Mouse (Mus musculus) monocyte, adult 59 days (primary cell): ENCODE results near the gene Vmn2r115. TPM values are rescaled to one million over a fixed set of nuclear protein-coding genes. Genes with fewer than 3 reads are reported as not detected.

Source experiments
- total RNA-seq, 2 experiments: library from RNA; stranded (reverse); gene quantifications; one replicate each; pipeline ENCODE4 v1.2.4; 2023

Gene Vmn2r115
- total RNA-seq, result not detected

GRCm38 (mm10) chr17:23343441-23343840 is at the start of gene Vmn2r115:
Vmn2r115 (plus strand) TSS chr17:23343741.

GRCm38 (mm10) chr17:23312437-23312836 is 31.1 kb upstream of the Vmn2r115 start, which contains the start of gene Vmn2r114:
Vmn2r114 (minus strand) TSS chr17:23312537.

GRCm38 (mm10) chr17:23384304-23384703 is 40.8 kb downstream of the Vmn2r115 start, which contains the start of gene Vmn2r116:
Vmn2r116 (plus strand) TSS chr17:23384604.

Other genes with a start within 250 kb of the Vmn2r115 start
- 1 to 10 TPM; 1.5 to 3.2 TPM for gene Zfp40, start 150.5 kb upstream of the Vmn2r115 start, total RNA-seq
- not detected for gene Vmn2r114, start 31.2 kb upstream of the Vmn2r115 start, total RNA-seq
- gene Vmn2r116, start 40.9 kb downstream of the Vmn2r115 start, total RNA-seq, result not detected
- gene Vmn2r117, start 136.0 kb downstream of the Vmn2r115 start, total RNA-seq, result not detected
- gene Zfp213, start 220.5 kb downstream of the Vmn2r115 start, total RNA-seq, result 1 to 10 TPM; 3.9 TPM